Mouse (Mus musculus) neutrophil, adult 5-6 weeks (primary cell): Measurements from ENCODE around the gene Tmem213. TPM values are rescaled to one million over a fixed set of nuclear protein-coding genes. Genes with fewer than 3 reads are reported as not detected.
A peak's percentile ranks its signal among the peaks of the same experiment; 100 is the strongest.

Experiments
- ATAC-seq: fragments of 151-379, 151-347 bp; 2 replicates; pipeline ENCODE4 v1.8.0; 2017; ENCODE audit warnings: mild to moderate bottlenecking, moderate TSS enrichment; ENCODE audit not compliant: insufficient number of reproducible peaks, poor library complexity, low FRiP score, severe bottlenecking; ENCODE audit errors: extremely low read depth
- total RNA-seq: library from RNA; stranded (forward); fragments of 200-1000 nt; gene quantifications from 2 replicates; pipeline ENCODE4 v1.2.3, GENCODE M21; 2017

Tmem213 gene
- total RNA-seq, 1 experiment from 2014 or later, result not detected

- ATAC-seq, result no peak
Measured at GRCm38 (mm10) chr6:38109871-38110270, 816 bp downstream of the Tmem213 start.

GRCm38 (mm10) chr6:38110859-38111258 is 1.8 kb downstream of the Tmem213 start:
- ATAC-seq, result no peak

GRCm38 (mm10) chr6:38116107-38116770 is 7.2 kb downstream of the Tmem213 start:
- no peak for ATAC-seq

GRCm38 (mm10) chr6:38118341-38118740 is 9.3 kb downstream of the Tmem213 start:
- no peak for ATAC-seq

- ATAC-seq, result 0 out of 2 replicates have a peak, but pooled peaks have one; percentile 24
Measured at GRCm38 (mm10) chr6:38120681-38121371, 11.8 kb downstream of the Tmem213 start.

GRCm38 (mm10) chr6:38121843-38122242 is 12.8 kb downstream of the Tmem213 start:
- ATAC-seq, result no peak

DNA sequence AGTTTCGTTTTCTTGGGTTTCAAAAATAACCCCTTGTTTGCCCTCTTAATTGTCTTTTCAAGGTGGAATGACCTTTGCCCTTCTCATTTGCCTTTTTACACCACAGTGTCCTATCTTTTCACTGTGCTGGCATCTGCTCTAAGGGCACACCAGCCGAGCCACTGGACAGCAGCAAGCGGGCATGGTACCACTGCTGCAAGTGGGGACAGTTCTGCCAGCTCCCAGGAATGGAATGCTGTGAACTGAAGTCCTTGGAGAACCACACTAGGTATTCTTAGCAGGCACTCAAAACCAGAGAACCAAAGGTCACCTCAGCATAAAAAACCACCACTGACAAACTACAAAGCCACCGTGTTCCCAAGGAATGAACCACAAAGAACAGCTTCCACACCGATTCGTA is 13.7 kb downstream of the Tmem213 start:
- no peak for ATAC-seq

GRCm38 (mm10) chr6:38123471-38124206 is 14.6 kb downstream of the Tmem213 start:
- ATAC-seq, result no peak

DNA sequence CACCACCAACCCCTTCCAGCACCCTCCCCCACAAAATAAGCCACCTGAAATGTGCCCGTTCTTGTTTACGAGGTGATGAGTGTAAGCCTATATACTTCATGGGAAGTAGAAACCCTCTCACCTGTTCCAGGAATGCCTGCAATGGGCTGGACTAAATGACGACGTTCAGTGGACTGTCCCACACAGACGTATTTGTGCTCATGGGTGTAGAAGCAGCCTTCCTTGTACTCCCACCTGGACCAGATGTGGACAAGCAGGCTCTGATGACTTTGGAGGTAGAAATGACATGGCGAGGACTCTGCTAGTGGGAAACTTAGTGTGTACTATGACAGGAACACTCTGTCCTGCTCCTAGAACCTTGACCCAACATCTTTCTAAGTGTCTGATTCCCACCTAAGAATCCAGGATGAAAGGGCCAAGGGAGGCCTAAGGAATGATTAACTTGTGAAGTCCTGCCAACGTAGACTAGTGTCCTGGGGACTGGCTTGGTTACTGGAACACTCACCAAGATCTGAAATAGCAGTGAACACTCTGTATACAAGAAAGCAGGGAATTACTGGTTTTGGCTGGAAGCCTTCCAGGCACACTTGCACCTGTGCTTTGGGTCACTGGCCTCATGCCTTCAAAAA is 15.3 kb downstream of the Tmem213 start, which contains the start of gene Atp6v0a4:
Gene Atp6v0a4, minus strand, starts transcription at position 380 of the 629 bp plus-strand sequence.
- no peak for ATAC-seq

DNA sequence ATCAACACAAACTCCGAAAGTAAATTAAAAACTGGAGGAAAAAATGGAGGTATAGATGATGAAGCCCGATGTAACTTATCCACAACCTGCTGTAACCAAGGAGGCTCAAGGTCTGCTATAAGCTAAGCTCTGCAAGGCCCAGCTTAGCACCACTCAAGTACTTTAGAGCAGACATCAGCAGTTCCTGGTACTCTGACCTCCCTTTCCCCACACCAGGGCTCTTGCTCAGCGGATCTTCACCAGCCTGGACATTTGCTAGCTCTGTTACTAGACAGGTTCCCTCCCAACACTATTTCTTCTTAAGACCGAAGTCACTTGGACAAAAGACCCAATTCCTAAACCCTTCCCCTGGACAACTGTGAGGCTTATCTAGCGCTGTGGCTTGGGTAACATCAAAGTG is 15.8 kb downstream of the Tmem213 start:
- ATAC-seq, result no peak

DNA sequence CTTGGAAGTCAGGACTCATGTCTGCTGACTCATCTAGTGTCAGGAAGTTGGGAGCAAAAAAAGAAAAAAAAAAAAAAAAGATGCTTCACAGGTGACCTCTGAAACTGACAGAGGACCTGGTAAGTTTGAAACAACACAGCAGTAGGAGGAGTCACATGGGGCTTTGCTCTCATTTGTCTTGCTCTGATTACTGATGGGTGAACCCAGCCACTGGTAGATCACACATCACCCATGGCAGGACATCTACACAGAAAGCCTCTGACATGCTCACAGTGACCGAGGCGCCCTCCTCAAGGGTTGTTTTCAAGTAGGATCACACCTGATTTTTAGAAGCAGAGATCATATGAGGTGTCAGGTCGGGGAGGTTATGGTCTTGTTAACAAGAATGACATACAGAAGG is 16.4 kb downstream of the Tmem213 start:
- no peak for ATAC-seq

GRCm38 (mm10) chr6:38128115-38128514 is 19.1 kb downstream of the Tmem213 start:
- no peak for ATAC-seq

DNA sequence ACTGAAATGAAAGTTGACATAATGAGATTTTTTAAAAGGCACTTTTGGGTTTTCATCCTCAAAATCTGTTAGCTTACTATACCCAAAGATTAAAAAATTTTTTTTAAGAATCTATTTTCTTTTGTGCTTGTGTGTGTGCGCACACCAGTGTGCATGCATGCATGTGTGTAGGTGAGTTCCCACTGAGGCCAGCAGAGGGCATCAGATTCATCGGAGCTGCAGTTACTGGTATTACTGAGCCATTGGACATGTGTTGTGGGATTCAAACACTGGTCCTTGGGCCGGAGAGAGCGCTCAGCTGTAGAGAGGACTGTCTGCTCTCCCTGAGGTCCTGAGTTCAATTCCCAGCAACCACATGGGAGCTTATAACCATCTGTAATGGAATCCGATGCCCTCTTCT is 20.8 kb downstream of the Tmem213 start:
- ATAC-seq, result no peak

- no peak for ATAC-seq
Measured at GRCm38 (mm10) chr6:38131801-38132231, 22.8 kb downstream of the Tmem213 start.

- ATAC-seq, result no peak
Measured at GRCm38 (mm10) chr6:38134806-38135559, 25.9 kb downstream of the Tmem213 start.

GRCm38 (mm10) chr6:38139086-38139485 is 30.0 kb downstream of the Tmem213 start:
- no peak for ATAC-seq

DNA sequence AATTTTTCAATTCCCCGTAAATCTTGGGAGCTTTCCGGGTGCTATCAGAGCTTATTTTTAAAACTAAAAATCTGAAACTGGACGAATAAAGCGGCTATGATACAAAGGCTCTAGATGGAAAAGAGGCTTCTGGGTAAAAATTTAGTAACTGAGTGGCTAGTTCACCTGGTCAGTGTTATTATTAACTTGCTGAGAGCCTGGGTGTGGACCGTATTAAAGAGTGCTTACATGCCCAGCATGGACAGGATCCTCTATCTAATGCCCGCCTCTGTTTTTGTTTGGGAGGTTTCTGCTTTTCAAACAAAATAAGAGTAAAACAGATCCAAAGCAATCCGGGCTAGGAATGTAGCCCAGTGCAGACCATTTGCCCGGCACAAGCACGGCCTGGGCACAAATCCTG is 31.3 kb downstream of the Tmem213 start:
- ATAC-seq, result no peak

DNA sequence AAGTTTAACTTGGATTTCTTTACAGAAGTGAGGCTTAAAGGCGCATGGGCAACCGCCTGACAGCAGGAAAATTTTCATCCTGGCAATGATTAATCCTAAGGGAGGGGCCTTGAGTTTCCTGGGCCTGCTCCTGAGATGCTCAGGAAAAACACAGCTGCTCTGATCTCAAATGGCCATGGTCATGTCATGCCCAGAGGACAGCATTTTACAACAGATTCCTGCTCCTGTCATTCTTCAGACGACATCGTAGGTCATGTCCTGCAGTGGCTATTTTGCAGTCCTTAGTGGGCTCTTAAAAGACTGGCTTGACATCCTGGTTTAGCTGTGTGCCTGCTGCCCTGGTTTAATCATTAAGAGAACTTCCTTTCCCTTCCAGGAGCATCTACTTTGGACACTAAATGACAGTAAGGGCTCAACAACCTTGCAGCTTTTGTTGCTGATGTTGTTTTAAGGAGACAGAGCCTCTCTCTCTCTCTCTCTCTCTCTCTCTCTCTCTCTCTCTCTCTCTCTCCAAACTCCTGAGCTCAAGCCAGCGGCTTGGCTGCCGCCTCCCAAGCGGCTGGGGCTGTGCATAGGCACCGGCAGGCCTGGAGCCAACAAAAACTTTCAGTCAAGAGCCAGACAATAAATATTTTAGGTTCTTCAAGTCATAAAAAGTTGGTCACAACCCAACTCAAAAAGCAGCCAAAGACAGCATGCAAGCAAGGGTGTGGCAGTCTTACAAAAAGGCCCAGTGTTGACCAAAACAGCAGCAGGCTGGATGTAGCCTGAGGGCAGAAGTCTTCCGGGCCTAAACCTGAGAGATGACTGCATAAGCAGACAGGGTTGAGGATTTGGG is 35.3 kb downstream of the Tmem213 start:
- no peak for ATAC-seq
